Mouse (Mus musculus): Measurements from ENCODE around the gene Car12.

DNA sequence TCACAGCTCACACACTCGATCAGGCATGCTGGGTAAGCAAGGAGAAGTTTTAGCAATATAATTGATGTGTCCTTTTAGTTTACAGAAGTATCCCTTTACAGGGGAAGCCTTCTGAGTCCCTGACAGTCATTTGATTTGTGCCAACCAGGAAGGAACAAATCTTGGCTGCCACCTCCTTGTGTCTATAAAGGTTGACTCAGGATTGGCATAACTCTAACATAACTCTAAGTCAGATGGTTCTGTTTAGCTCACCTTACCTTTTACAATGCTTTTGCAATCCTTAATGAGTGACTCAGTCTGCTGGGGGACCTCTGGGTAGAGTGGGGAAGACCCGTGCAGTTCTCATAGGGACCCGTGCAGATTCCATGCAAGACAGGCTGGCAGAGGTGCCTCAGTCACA lies 12.1 kb downstream of the Car12 start:
- TF ChIP-seq CTCF (IDR thresholded peaks at IDR 0.05; ENCODE audit: borderline replicate concordance, insufficient read depth, low read depth, low read length), result no peak
- TF ChIP-seq POLR2A (IDR thresholded peaks at IDR 0.05; ENCODE audit: borderline replicate concordance, insufficient read depth, low read length), result no peak

Data from cerebellum, adult 2 months (tissue).